Mouse (Mus musculus) erythroblast, embryonic 14.5 days (primary cell): Measurements from ENCODE around the gene Ercc6. TPM values are rescaled to one million over a fixed set of nuclear protein-coding genes. Genes with fewer than 3 reads are reported as not detected.

Experiments
- H3K27me3 ChIP-seq: 2 replicates; pipeline ENCODE4 v1.6.1; 2012; ENCODE audit warnings: inconsistent platforms; ENCODE audit not compliant: control insufficient read depth
- H3K36me3 ChIP-seq: 2 replicates; pipeline ENCODE4 v1.6.1; 2012; ENCODE audit warnings: mild to moderate bottlenecking, inconsistent platforms; ENCODE audit not compliant: control insufficient read depth
- H3K4me1 ChIP-seq: 2 replicates; pipeline ENCODE4 v1.6.1; 2012; ENCODE audit warnings: inconsistent platforms; ENCODE audit not compliant: control insufficient read depth
- H3K4me3 ChIP-seq: replicated peaks from 2 replicates; pipeline ENCODE3; 2012; ENCODE audit warnings: moderate library complexity, mild to moderate bottlenecking, inconsistent platforms
- H3K9me3 ChIP-seq: 2 replicates; pipeline ENCODE4 v1.6.1; 2012; ENCODE audit warnings: low read length, inconsistent platforms, mixed read lengths; ENCODE audit not compliant: control insufficient read depth
- GATA1 ChIP-seq: IDR thresholded peaks from 2 replicates; pipeline ENCODE4 v1.6.1; 2012; ENCODE audit warnings: low read length, inconsistent platforms, mixed read lengths
- TAL1 ChIP-seq: IDR thresholded peaks from 3 replicates; pipeline ENCODE4 v1.6.1; 2012; ENCODE audit warnings: low read length, inconsistent platforms, mixed read lengths
- polyA plus RNA-seq: library from polyadenylated mRNA; stranded (reverse); fragments of >175 nt; gene quantifications from 2 replicates; pipeline ENCODE4 v1.2.3, GENCODE M21; 2012

Ercc6 gene
- polyA plus RNA-seq, 1 experiment, result 0.06 TPM

- TF ChIP-seq GATA1 (no peak), TAL1 (no peak)
- no peak overlapping the region for H3K4me3 ChIP-seq
- H3K27me3 ChIP-seq, result no peaks in the 10 kb centered on the region
- peaks cover 67% of the 10 kb centered on the region for H3K36me3 ChIP-seq
- H3K4me1 ChIP-seq, result no peaks in the 10 kb centered on the region
- no peaks in the 10 kb centered on the region for H3K9me3 ChIP-seq
These were observed 15.7 kb downstream of the Ercc6 start for GRCm38 (mm10) chr14:32529036-32529435.

GRCm38 (mm10) chr14:32530896-32531295 lies 17.6 kb downstream of the Ercc6 start:
- Histone ChIP-seq H3K4me3 (no peak overlapping the region), H3K27me3 (no peaks in the 10 kb centered on the region), H3K36me3 (peaks cover 67% of the 10 kb centered on the region), H3K9me3 (no peaks in the 10 kb centered on the region), H3K4me1 (no peaks in the 10 kb centered on the region)
- no peak for TF ChIP-seq GATA1
- no peak for TF ChIP-seq TAL1

GRCm38 (mm10) chr14:32531371-32531770 lies 18.1 kb downstream of the Ercc6 start:
- no peaks in the 10 kb centered on the region for H3K9me3 ChIP-seq
- H3K27me3 ChIP-seq, result no peaks in the 10 kb centered on the region
- no peak overlapping the region for H3K4me3 ChIP-seq
- H3K36me3 ChIP-seq, result peaks cover 67% of the 10 kb centered on the region
- no peaks in the 10 kb centered on the region for H3K4me1 ChIP-seq
- no peak for TF ChIP-seq GATA1
- TF ChIP-seq TAL1, result no peak

GRCm38 (mm10) chr14:32532381-32533147 lies 19.2 kb downstream of the Ercc6 start:
- H3K36me3 ChIP-seq, result peaks cover 62% of the 10 kb centered on the region
- no peak overlapping the region for H3K4me3 ChIP-seq
- no peaks in the 10 kb centered on the region for H3K27me3 ChIP-seq
- H3K9me3 ChIP-seq, result no peaks in the 10 kb centered on the region
- H3K4me1 ChIP-seq, result no peaks in the 10 kb centered on the region
- TF ChIP-seq GATA1 (no peak), TAL1 (no peak)

- Histone ChIP-seq H3K9me3 (no peaks in the 10 kb centered on the region), H3K27me3 (no peaks in the 10 kb centered on the region), H3K4me3 (no peak overlapping the region), H3K4me1 (no peaks in the 10 kb centered on the region), H3K36me3 (peaks cover 64% of the 10 kb centered on the region)
- TF ChIP-seq TAL1 (no peak), GATA1 (no peak)
These were observed 19.8 kb downstream of the Ercc6 start for GRCm38 (mm10) chr14:32533148-32533520.

GRCm38 (mm10) chr14:32533656-32534055 lies 20.3 kb downstream of the Ercc6 start:
- H3K4me1 ChIP-seq, result no peaks in the 10 kb centered on the region
- peaks cover 66% of the 10 kb centered on the region for H3K36me3 ChIP-seq
- H3K4me3 ChIP-seq, result no peak overlapping the region
- no peaks in the 10 kb centered on the region for H3K9me3 ChIP-seq
- H3K27me3 ChIP-seq, result no peaks in the 10 kb centered on the region
- no peak for TF ChIP-seq TAL1
- TF ChIP-seq GATA1, result no peak

- no peaks in the 10 kb centered on the region for H3K4me1 ChIP-seq
- H3K27me3 ChIP-seq, result no peaks in the 10 kb centered on the region
- H3K4me3 ChIP-seq, result no peak overlapping the region
- no peak for TF ChIP-seq TAL1
- peaks cover 64% of the 10 kb centered on the region for H3K36me3 ChIP-seq
- H3K9me3 ChIP-seq, result no peaks in the 10 kb centered on the region
These were observed 20.8 kb downstream of the Ercc6 start for GRCm38 (mm10) chr14:32534137-32534536.

GRCm38 (mm10) chr14:32536763-32537162 lies 23.4 kb downstream of the Ercc6 start:
- Histone ChIP-seq H3K4me1 (no peaks in the 10 kb centered on the region), H3K4me3 (no peak overlapping the region), H3K9me3 (no peaks in the 10 kb centered on the region), H3K27me3 (no peaks in the 10 kb centered on the region), H3K36me3 (peaks cover 65% of the 10 kb centered on the region)
- no peak for TF ChIP-seq GATA1
- no peak for TF ChIP-seq TAL1

GRCm38 (mm10) chr14:32538115-32538514 lies 24.8 kb downstream of the Ercc6 start:
- Histone ChIP-seq H3K4me3 (no peak overlapping the region), H3K9me3 (no peaks in the 10 kb centered on the region), H3K4me1 (no peaks in the 10 kb centered on the region), H3K36me3 (peaks cover 70% of the 10 kb centered on the region), H3K27me3 (no peaks in the 10 kb centered on the region)
- no peak for TF ChIP-seq TAL1
- TF ChIP-seq GATA1, result no peak

GRCm38 (mm10) chr14:32543075-32543474 lies 29.8 kb downstream of the Ercc6 start:
- Histone ChIP-seq H3K9me3 (no peaks in the 10 kb centered on the region), H3K4me3 (no peak overlapping the region), H3K36me3 (peaks cover 54% of the 10 kb centered on the region), H3K4me1 (no peaks in the 10 kb centered on the region), H3K27me3 (no peaks in the 10 kb centered on the region)
- no peak for TF ChIP-seq GATA1
- no peak for TF ChIP-seq TAL1
